Mouse (Mus musculus): ENCODE results near the gene Pgam1. TPM values are rescaled to one million over a fixed set of nuclear protein-coding genes. Genes with fewer than 3 reads are reported as not detected.
"Not testable (repeated sequence)": the region's sequence is repeated elsewhere in the genome, so short reads cannot be mapped to it uniquely, and the experiment has no call there.

Gene Pgam1
- total RNA-seq, 2 experiments from 2014 or later, result 539 to 569 TPM

GRCm38 (mm10) chr19:41913774-41914591, 2.3 kb downstream of the Pgam1 start:
- no peak for TF ChIP-seq CTCF (IDR thresholded peaks at IDR 0.05)

GRCm38 (mm10) chr19:41914592-41914882, 2.8 kb downstream of the Pgam1 start:
- H3K27ac ChIP-seq; DNase-seq (ENCODE audit: extremely low spot score in 1 of 2, low spot score in 2 of 2); H3K4me3 ChIP-seq; intact Hi-C loops (cut with DNase I): not testable (repeated sequence)
- peak; percentile 26 for TF ChIP-seq CTCF (IDR thresholded peaks at IDR 0.05)

More at GRCm38 (mm10) chr19:41913774-41914591, 2.3 kb downstream of the Pgam1 start:
- H3K4me3 ChIP-seq, result peak overlapping the region; percentile 99
- intact Hi-C loops (cut with DNase I), result no loop called here
- H3K27ac ChIP-seq, result no peak overlapping the region; the same call in 1 of the 2 replicates
- DNase-seq (ENCODE audit: extremely low spot score in 1 of 2, low spot score in 2 of 2), result no peak

GRCm38 (mm10) chr19:41915294-41915693, 3.6 kb downstream of the Pgam1 start:
- no peak for DNase-seq (ENCODE audit: extremely low spot score in 1 of 2, low spot score in 2 of 2)
- Histone ChIP-seq H3K27ac (no peak overlapping the region), H3K4me3 (no peak overlapping the region)
- TF ChIP-seq CTCF (IDR thresholded peaks at IDR 0.05), result no peak
- intact Hi-C loops (cut with DNase I), result no loop called here

- no peak overlapping the region for H3K27ac ChIP-seq
- DNase-seq (ENCODE audit: extremely low spot score in 1 of 2, low spot score in 2 of 2), result no peak
- H3K4me3 ChIP-seq, result no peak overlapping the region
- TF ChIP-seq CTCF (IDR thresholded peaks at IDR 0.05), result no peak
- intact Hi-C loops (cut with DNase I), result no loop called here
Measured at GRCm38 (mm10) chr19:41916853-41917252, 5.1 kb downstream of the Pgam1 start.

- no peak for DNase-seq (ENCODE audit: extremely low spot score in 1 of 2, low spot score in 2 of 2)
- no peak for TF ChIP-seq CTCF (IDR thresholded peaks at IDR 0.05)
- intact Hi-C loops (cut with DNase I), result no loop called here
- Histone ChIP-seq H3K4me3 (no peak overlapping the region), H3K27ac (no peak overlapping the region)
Measured at GRCm38 (mm10) chr19:41919471-41919870, 7.7 kb downstream of the Pgam1 start.

GRCm38 (mm10) chr19:41920412-41921067, 8.8 kb downstream of the Pgam1 start:
- H3K27ac ChIP-seq, result no peak overlapping the region
- intact Hi-C loops (cut with DNase I), result no loop called here
- no peak for DNase-seq (ENCODE audit: extremely low spot score in 1 of 2, low spot score in 2 of 2)
- no peak overlapping the region for H3K4me3 ChIP-seq
- no peak for TF ChIP-seq CTCF (IDR thresholded peaks at IDR 0.05)

- DNase-seq (ENCODE audit: extremely low spot score in 1 of 2, low spot score in 2 of 2), result no peak
- peak overlapping the region; percentile 71 for H3K27ac ChIP-seq
- H3K4me3 ChIP-seq, result peak overlapping the region; percentile 86
- no peak for TF ChIP-seq CTCF (IDR thresholded peaks at IDR 0.05)
- intact Hi-C loops (cut with DNase I), result no loop called here
Measured at GRCm38 (mm10) chr19:41932686-41933085, 21.0 kb downstream of the Pgam1 start.

- peak; percentile 98 to 99 for DNase-seq (ENCODE audit: extremely low spot score in 1 of 2, low spot score in 2 of 2)
- no peak for TF ChIP-seq CTCF (IDR thresholded peaks at IDR 0.05)
- Histone ChIP-seq H3K27ac (peak within 1 kb of the TSS; percentile 71), H3K4me3 (peak within 1 kb of the TSS; percentile 86)
- intact Hi-C loops (cut with DNase I), result no loop called here
Measured at GRCm38 (mm10) chr19:41933179-41934086, 21.7 kb downstream of the Pgam1 start, which contains the start of the genes Exosc1 and Zdhhc16. Exosc1 (minus strand) TSS chr19:41933423. Zdhhc16 (plus strand) TSS chr19:41933480.

GRCm38 (mm10) chr19:41934124-41934523, 22.4 kb downstream of the Pgam1 start:
- Histone ChIP-seq H3K27ac (no peak overlapping the region; the same call in 1 of the 2 replicates), H3K4me3 (peak overlapping the region; percentile 86)
- intact Hi-C loops (cut with DNase I), result no loop called here
- DNase-seq (ENCODE audit: extremely low spot score in 1 of 2, low spot score in 2 of 2), result no peak
- no peak for TF ChIP-seq CTCF (IDR thresholded peaks at IDR 0.05)

- no peak overlapping the region for H3K27ac ChIP-seq
- no peak for TF ChIP-seq CTCF (IDR thresholded peaks at IDR 0.05)
- intact Hi-C loops (cut with DNase I), result no loop called here
- H3K4me3 ChIP-seq, result no peak overlapping the region
- DNase-seq (ENCODE audit: extremely low spot score in 1 of 2, low spot score in 2 of 2), result no peak
Measured at GRCm38 (mm10) chr19:41935921-41936320, 24.2 kb downstream of the Pgam1 start.

- TF ChIP-seq CTCF (IDR thresholded peaks at IDR 0.05), result no peak
- no peak overlapping the region for H3K4me3 ChIP-seq
- no peak for DNase-seq (ENCODE audit: extremely low spot score in 1 of 2, low spot score in 2 of 2)
Measured at GRCm38 (mm10) chr19:41938539-41938938, 26.8 kb downstream of the Pgam1 start.

More at GRCm38 (mm10) chr19:41938539-41938938, 26.8 kb downstream of the Pgam1 start:
- intact Hi-C loops (cut with DNase I), result no loop called here
- H3K27ac ChIP-seq, result no peak overlapping the region
